Mouse (Mus musculus) bone marrow macrophage, adult 2 months (primary cell): ENCODE results near the gene Os9. TPM values are rescaled to one million over a fixed set of nuclear protein-coding genes. Genes with fewer than 3 reads are reported as not detected.
"Not testable (repeated sequence)": the region's sequence is repeated elsewhere in the genome, so short reads cannot be mapped to it uniquely, and the experiment has no call there.

Experiments used
- H3K27ac ChIP-seq: 2 replicates; pipeline ENCODE4 v1.5.1; 2012; ENCODE audit warnings: low read depth, low read length; ENCODE audit not compliant: insufficient read depth
- H3K4me1 ChIP-seq: 2 replicates; pipeline ENCODE4 v1.6.1; 2012; ENCODE audit warnings: low read length; ENCODE audit not compliant: control insufficient read depth, insufficient read depth
- H3K4me3 ChIP-seq: 2 replicates; pipeline ENCODE4 v1.5.1; 2012; ENCODE audit warnings: mild to moderate bottlenecking, low read length, moderate library complexity; ENCODE audit not compliant: insufficient read depth
- CTCF ChIP-seq: IDR thresholded peaks from 2 replicates; pipeline ENCODE4 v1.5.1; 2012; ENCODE audit warnings: low read depth, mild to moderate bottlenecking, low read length, moderate library complexity
- POLR2A ChIP-seq: IDR thresholded peaks from 2 replicates; pipeline ENCODE4 v1.6.1; 2012; ENCODE audit warnings: mild to moderate bottlenecking, low read depth, low read length, borderline replicate concordance
- polyA plus RNA-seq: library from polyadenylated mRNA; stranded (reverse); fragments of >200 nt; gene quantifications from 2 replicates; pipeline ENCODE4 v1.2.4, GENCODE M21; 2012; ENCODE audit not compliant: missing spikeins, insufficient read depth, insufficient read length

The Os9 gene
- polyA plus RNA-seq, 1 experiment = 167 TPM

DNA sequence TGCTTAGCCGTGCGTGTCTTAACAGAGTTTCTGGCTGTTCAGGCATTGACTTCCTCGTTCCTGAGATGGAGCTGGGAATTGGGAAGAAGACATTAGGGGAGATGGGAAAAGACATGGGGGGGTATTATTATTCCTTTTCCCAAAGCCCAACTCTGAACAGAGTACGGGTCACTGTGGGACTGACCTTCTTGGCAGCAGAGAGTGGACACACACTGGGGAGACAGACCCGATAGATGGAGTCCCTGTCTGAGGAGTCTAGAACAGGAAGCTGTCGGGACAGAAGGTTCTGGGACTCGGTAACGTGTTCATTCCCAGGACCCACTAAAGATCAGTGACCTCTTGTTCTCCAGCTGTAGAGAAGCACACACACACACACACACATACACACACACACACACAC lies 45.3 kb downstream of the Os9 start:
- H3K27ac ChIP-seq = no peak overlapping the region
- TF ChIP-seq POLR2A = no peak
- no peak for TF ChIP-seq CTCF
- H3K4me1 ChIP-seq = peaks cover 7% of the 10 kb centered on the region; the same call in 1 of the 2 replicates
- no peak overlapping the region for H3K4me3 ChIP-seq

DNA sequence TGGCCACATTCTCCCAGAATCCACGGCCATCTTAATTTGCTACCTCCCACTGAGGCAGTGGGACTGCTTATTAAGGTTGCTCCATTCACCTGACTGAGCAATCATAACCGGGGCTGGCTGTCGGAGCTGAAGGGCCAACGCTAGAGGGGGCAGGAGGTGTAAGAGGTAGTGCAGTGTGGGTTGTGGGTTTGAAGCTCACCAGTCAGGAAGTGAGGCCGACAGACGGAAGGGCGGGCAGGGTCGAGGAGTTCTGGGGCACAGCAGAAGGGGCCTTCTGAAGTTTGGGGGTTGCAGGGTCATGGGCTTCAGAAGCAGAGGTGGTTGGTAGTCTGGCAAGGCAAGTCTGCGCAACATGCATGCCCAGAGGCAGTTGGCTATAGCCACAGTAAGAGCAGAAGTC lies 45.9 kb downstream of the Os9 start, which contains the start of gene Agap2:
TSS of gene Agap2 (plus strand) at position 205 of the 400 bp plus-strand sequence.
- no peak within 1 kb of the TSS for H3K27ac ChIP-seq

DNA sequence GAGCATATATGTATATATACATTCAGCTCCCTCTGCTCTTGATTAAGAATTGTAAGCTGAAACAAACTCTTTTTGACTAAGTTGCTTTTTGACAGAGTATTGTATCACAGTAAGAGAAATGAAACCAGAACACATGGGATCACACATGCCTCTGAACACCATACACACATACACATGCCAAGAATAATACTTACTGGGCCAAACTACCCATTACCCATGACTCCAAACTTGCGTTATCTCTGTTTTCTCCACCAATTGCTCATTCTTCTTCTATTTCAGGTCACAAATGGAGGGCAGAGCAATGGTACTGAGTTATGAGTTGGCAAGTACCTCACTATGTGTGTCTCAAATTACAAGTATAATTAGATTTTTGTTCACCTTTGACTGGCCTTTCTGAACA lies 47.0 kb downstream of the Os9 start:
- Histone ChIP-seq H3K4me3 (no peak overlapping the region), H3K4me1 (peaks cover 7% of the 10 kb centered on the region; the same call in 1 of the 2 replicates), H3K27ac (no peak overlapping the region)
- TF ChIP-seq POLR2A (no peak), CTCF (no peak)

More for the DNA sequence above, 45.9 kb downstream of the Os9 start, which contains the start of gene Agap2:
- TF ChIP-seq POLR2A (no peak), CTCF (no peak)
- peaks cover 7% of the 10 kb centered on the region; the same call in 1 of the 2 replicates for H3K4me1 ChIP-seq
- no peak within 1 kb of the TSS for H3K4me3 ChIP-seq

DNA sequence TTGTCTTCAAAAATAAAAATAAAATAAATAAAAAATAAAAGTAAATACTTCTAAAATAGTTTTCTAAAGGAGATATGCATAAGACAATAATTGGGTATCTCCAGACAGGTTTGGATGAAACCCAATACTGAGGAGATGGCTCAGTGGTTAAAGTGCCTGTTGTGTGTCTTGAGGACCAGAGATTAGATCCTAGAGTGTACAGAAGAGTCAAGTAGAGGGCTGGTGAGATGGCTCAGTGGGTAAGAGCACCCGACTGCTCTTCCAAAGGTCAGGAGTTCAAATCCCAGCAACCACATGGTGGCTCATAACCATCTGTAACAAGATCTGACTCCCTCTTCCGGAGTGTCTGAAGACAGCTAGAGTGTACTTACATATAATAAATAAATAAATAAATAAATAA lies 48.0 kb downstream of the Os9 start:
- not testable (repeated sequence) for H3K4me1 ChIP-seq, H3K4me3 ChIP-seq, H3K27ac ChIP-seq

DNA sequence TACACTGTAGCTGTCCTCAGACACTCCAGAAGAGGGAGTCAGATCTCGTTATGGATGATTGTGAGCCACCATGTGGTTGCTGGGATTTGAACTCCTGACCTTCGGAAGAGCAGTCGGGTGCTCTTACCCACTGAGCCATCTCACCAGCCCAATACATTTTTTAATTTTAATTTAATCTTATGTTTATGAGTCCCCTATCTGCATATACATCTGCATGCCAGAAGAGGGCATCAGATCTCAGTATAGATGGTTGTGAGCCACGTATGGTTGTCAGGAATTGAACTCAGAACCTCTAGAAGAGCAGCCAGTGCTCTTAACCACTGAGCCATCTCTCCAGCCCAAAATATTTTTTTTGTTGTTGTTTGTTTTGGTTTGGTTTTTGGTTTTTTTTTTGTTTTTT lies 48.7 kb downstream of the Os9 start:
- not testable (repeated sequence) for H3K27ac ChIP-seq, H3K4me1 ChIP-seq

DNA sequence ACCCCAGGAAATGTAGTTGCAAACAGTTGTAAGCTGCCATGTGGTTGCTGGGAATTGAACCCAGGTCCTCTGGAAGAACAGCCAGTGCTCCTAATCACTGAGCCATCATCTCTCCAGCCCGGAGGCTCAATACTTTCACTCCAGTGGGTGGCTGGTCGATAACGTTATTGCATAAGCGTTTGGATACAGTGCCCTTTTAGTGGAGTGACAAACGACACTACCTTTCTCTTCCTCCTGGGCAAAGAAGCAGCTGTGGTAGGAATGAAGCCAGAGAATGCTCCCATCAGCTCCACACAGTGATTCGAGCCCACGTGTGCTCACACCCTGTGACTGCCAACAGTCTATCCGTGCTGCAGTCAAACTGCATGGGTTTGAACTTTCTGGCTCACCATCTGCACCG lies 49.7 kb downstream of the Os9 start:
- no peak overlapping the region for H3K27ac ChIP-seq
- peaks cover 9% of the 10 kb centered on the region for H3K4me1 ChIP-seq
- TF ChIP-seq CTCF = no peak
- TF ChIP-seq POLR2A = no peak
- H3K4me3 ChIP-seq = peak overlapping the region; percentile 73; the same call in 1 of the 2 replicates

More for the DNA sequence above, 48.7 kb downstream of the Os9 start:
- H3K4me3 ChIP-seq = not testable (repeated sequence)

- Histone ChIP-seq H3K27ac (peak within 1 kb of the TSS; percentile 75), H3K4me1 (peaks cover 9% of the 10 kb centered on the region), H3K4me3 (peak within 1 kb of the TSS; percentile 95)
- TF ChIP-seq CTCF (no peak), POLR2A (0 out of 2 replicates have a peak, but pooled peaks have one; percentile 75)
Measured at GRCm38 (mm10) chr10:127070190-127071121, 50.5 kb downstream of the Os9 start, which contains the start of gene Tspan31. TSS of gene Tspan31 (minus strand) at chr10:127070264.

GRCm38 (mm10) chr10:127069281-127070189 lies 51.4 kb downstream of the Os9 start:
- Histone ChIP-seq H3K27ac (peak overlapping the region; percentile 75), H3K4me3 (peak overlapping the region; percentile 95), H3K4me1 (peaks cover 14% of the 10 kb centered on the region)
- TF ChIP-seq POLR2A = no peak; the same call in 1 of the 2 replicates

DNA sequence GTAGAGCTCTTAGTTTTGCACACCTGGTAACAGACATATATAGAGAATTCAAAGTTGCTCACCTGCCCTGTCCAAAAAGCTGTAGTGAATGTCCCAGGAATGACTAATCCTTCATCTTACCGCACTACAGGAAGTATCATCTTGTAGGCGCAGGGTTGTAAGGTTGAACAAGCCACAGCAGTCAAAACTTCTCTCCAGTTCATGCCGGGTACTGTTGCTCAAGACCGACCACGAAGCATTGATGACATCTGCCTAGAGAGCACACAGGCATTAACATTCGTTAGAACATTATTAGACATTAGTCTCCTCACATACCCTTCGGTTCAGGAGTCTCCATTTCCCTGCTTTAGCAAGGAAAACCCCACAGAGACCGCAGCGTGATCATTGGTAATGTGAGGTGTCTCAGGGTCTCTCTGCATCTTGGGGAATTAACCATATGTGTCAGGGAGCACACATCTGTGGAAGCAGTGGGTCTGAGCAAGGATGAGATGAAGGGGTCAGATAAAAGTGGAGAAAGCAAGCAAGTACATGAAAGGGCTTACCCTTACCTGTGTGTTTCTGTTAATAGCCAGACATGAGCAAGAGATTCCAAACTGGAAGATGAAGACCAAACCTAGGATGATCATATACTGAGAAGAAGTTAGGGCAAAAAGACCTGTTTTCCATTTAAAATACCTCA lies 52.4 kb downstream of the Os9 start:
- H3K4me1 ChIP-seq = peaks cover 14% of the 10 kb centered on the region
- 0 out of 2 replicates have a peak overlapping the region, but pooled peaks have one; percentile 95 for H3K4me3 ChIP-seq
- H3K27ac ChIP-seq = no peak overlapping the region
- TF ChIP-seq CTCF = no peak
- TF ChIP-seq POLR2A = no peak
